Mouse (Mus musculus): Measurements from ENCODE around the gene Zfp606.

The Zfp606 gene

GRCm38 (mm10) chr7:12478158-12479008 lies at the start of gene Zfp606:
TSS of gene Zfp606 (plus strand) at chr7:12478293.
- DNase-seq (ENCODE audit: low read depth) = peak; percentile 81

GRCm38 (mm10) chr7:12479009-12479346 lies 885 bp downstream of the Zfp606 start:
- DNase-seq (ENCODE audit: low read depth) = no peak

DNA sequence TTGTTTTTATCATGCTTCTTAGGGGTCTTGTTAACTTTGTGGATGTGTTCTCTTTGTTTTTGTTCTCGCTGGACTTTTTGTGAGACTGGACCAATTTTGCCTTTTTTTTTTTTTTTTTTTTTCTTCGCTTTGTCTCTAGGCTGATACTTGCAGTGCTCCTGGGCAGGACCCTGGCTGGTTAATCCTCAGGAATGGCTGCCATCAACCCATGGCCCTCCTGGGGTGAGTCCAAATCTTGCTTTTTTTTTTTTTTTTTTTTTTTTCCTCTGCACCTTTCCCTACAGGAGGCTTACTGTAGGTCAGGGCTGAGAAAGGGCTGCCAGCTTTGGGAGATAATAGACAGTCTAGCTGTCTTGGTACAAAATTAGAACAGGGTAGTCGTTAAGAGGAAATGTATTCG lies 1.4 kb downstream of the Zfp606 start:
- no peak for DNase-seq (ENCODE audit: low read depth)

DNA sequence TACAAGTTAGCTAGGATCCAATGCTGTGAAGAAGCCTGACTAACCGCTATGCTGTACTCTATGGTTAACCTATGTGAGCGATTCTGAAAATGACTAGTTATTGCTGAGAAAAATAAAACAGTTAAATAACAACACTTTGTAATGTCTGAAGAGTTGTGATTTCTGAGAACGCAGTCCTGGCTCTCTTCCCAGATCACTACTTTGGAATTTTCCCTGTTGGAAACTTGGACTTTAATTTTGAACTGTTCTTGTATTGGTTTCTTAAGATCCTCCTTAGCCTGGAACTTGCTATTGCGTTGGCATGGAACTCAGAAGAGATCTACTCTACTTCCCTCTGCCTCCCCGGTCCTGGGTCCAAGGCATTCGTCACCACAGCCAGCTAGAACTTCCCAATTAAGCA lies 5.7 kb downstream of the Zfp606 start:
- no peak for DNase-seq (ENCODE audit: low read depth)

DNA sequence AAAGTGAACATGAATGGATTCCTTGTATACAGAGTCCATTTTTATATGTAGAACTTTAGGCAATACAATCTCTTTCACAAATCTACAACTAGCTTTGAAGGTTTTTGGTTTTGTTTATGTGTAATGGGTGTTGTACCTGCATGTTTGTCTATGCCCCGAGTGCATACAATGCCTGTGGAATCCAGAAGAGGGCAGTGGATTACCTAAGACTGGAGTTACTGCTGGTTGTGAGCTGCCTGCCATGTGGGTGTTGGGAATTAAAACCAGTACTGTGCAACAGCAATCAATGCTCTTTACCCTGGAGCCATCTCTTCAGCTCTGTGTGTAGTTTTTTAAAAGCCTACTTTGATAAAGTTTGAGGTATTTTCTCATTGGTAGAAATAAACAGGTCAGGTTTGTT lies 7.9 kb downstream of the Zfp606 start:
- DNase-seq (ENCODE audit: low read depth) = no peak

- DNase-seq (ENCODE audit: low read depth) = no peak
Observed at GRCm38 (mm10) chr7:12486691-12487090, 8.6 kb downstream of the Zfp606 start.

- DNase-seq (ENCODE audit: low read depth) = no peak
Observed at GRCm38 (mm10) chr7:12510913-12511312, 32.8 kb downstream of the Zfp606 start.

GRCm38 (mm10) chr7:12512217-12512616 lies 34.1 kb downstream of the Zfp606 start, which contains the start of gene 2900092C05Rik:
TSS of gene 2900092C05Rik (plus strand) at chr7:12512517.
- no peak for DNase-seq (ENCODE audit: low read depth)

Measured in naive thymus-derived CD4-positive, alpha-beta T cell, adult 2 months (primary cell).